Mouse (Mus musculus) hindbrain, postnatal 0 days (tissue): ENCODE results near the gene Itgae. TPM values are rescaled to one million over a fixed set of nuclear protein-coding genes. Genes with fewer than 3 reads are reported as not detected.

Source experiments
- ATAC-seq: fragments of 200-750 bp; cut with Nextera tagmentation; 2 replicates; pipeline ENCODE4 v1.8.0; 2017; ENCODE audit warnings: mild to moderate bottlenecking, moderate TSS enrichment, moderate library complexity
- DNase-seq: peaks from one replicate; pipeline ENCODE4 v3.0.0-alpha.2; 2015; ENCODE audit warnings: low spot score
- H3K27ac ChIP-seq: fragments of 300-500 bp; sonication (generic); 2 replicates; pipeline ENCODE4 v1.5.1; 2014; ENCODE audit warnings: mild to moderate bottlenecking
- H3K27me3 ChIP-seq: fragments of 300-500 bp; sonication (generic); 2 replicates; pipeline ENCODE4 v1.6.1; 2014; ENCODE audit warnings: low read length, mixed read lengths; ENCODE audit not compliant: insufficient read depth
- H3K36me3 ChIP-seq: fragments of 300-500 bp; sonication (generic); 2 replicates; pipeline ENCODE4 v1.6.1; 2014; ENCODE audit warnings: low read length, mixed read lengths; ENCODE audit not compliant: insufficient read depth
- H3K4me1 ChIP-seq: fragments of 300-500 bp; sonication (generic); 2 replicates; pipeline ENCODE4 v1.6.1; 2014; ENCODE audit warnings: antibody characterized with exemption, low read length, mixed read lengths; ENCODE audit not compliant: insufficient read depth
- H3K4me2 ChIP-seq: fragments of 300-500 bp; sonication (generic); 2 replicates; pipeline ENCODE4 v1.6.1; 2014; ENCODE audit warnings: low read depth, mild to moderate bottlenecking, low read length, moderate library complexity, mixed read lengths
- H3K4me3 ChIP-seq: fragments of 300-500 bp; sonication (generic); 2 replicates; pipeline ENCODE4 v1.5.1; 2014; ENCODE audit warnings: low read length
- H3K9ac ChIP-seq: fragments of 300-500 bp; sonication (generic); replicated peaks from 2 replicates; pipeline ENCODE4 v1.6.1; 2014; ENCODE audit warnings: mild to moderate bottlenecking, low read length, moderate library complexity, mixed read lengths
- H3K9me3 ChIP-seq: fragments of 300-500 bp; sonication (generic); 2 replicates; pipeline ENCODE4 v1.6.1; 2016; ENCODE audit warnings: low read length, mixed read lengths
- CTCF ChIP-seq: IDR thresholded peaks from 2 replicates; pipeline ENCODE4 v1.5.1; 2016; ENCODE audit warnings: antibody characterized with exemption, control low read depth, low read depth
- WGBS: fragments of 180-500 bp; shearing (Covaris S2); extraction: QIAGEN DNeasy Blood & Tissue Kit; methylation state at CpG from one replicate; pipeline ENCODE4 v1.1.7; 2014; 5-methylcytosine and 5-hydroxymethylcytosine counted together
- polyA plus RNA-seq: library from polyadenylated mRNA; unstranded; fragments of >200 nt; fragmentation: Nextera tagmentation; extraction: Ambion mirVana; gene quantifications from 2 replicates; pipeline ENCODE4 v1.2.1, GENCODE M21; 2015
- total RNA-seq: library from RNA; depleted of rRNA; stranded (reverse); fragments of >200 nt; gene quantifications from 2 replicates; pipeline ENCODE4 v1.2.3, GENCODE M21; 2014

The Itgae gene
- total and polyA plus RNA-seq, 2 experiments from 2014 or later, result 0.16 to 0.31 TPM

DNA sequence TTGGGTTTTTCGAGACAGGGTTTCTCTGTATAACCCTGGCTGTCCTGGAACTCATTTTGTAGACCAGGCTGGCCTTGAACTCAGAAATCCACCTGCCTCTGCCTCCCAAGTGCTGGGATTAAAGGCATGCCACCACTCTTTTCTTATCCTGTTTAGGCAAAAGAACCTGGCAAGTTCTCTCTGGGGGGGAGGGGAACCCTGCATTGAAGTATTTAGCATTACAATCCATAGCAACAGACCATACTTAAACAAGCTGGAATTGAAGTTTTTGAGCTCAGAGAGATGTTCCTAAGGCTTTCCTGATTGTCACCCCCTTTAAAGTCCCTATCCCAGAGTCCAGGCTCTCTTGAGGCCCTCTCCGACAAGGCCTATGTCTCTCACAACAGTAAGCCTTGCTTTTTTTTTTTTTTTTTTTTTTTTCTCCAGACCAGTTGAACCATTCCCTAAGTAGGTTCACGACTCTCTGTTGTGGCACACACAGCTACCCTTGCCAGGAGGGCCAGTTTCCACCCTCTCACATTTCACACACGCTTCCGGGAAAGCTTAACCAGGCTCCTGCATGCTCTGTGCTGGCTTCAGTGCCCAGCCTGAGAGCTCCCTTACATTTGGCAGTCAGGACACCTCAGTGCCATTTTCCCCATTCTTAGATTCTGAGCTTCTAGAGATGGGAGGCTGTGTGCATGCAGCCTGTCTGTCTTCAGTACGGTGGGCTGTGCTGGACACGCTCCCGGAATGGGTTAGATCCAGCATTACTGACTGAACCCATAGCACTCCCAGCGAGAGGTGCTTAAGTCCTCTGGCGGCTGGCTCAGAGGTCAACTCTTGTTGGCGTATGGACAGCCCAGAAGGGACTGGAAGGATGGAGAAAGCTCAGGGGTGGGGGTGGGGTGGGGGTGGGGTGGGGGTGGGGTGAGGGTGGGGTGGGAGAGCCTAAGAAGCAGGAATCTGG is 55.9 kb downstream of the Itgae start:
- H3K4me2 ChIP-seq, result no peak overlapping the region
- no peak for DNase-seq
- no peak for ATAC-seq
- no peak overlapping the region for H3K9ac ChIP-seq
- H3K4me1 ChIP-seq, result no peaks in the 10 kb centered on the region
- no peak overlapping the region for H3K4me3 ChIP-seq
- H3K36me3 ChIP-seq, result no peaks in the 10 kb centered on the region
- H3K27ac ChIP-seq, result no peak overlapping the region
- H3K9me3 ChIP-seq, result no peaks in the 10 kb centered on the region
- WGBS, result 53% methylated on average over 11 of the region's 11 CpGs
- H3K27me3 ChIP-seq, result no peaks in the 10 kb centered on the region
- TF ChIP-seq CTCF, result no peak

DNA sequence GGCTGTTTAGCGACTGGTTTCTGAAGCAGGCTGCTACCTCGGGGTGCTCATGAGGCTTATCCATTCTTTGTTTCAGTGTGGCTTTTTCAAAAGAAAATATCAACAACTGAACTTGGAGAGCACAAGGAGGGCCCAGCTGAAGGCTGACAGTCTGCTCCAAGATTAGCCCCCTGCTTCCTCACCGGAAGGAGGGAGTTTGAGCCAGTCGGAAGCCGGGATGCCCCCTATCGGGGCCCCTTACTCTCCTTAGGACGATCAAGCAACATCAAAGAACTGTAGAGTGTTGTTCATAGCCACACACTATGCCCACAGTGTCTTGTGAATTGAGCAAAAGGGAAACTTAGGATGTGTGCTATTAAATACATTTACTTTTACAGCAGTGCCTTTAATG is 56.6 kb downstream of the Itgae start:
- Histone ChIP-seq H3K4me3 (no peak overlapping the region), H3K9me3 (no peaks in the 10 kb centered on the region), H3K4me2 (no peak overlapping the region), H3K9ac (no peak overlapping the region), H3K36me3 (no peaks in the 10 kb centered on the region), H3K27me3 (no peaks in the 10 kb centered on the region), H3K27ac (no peak overlapping the region), H3K4me1 (no peaks in the 10 kb centered on the region)
- DNase-seq (no peak), ATAC-seq (no peak)
- WGBS, result 45% methylated on average over 7 of the region's 7 CpGs
- no peak for TF ChIP-seq CTCF

DNA sequence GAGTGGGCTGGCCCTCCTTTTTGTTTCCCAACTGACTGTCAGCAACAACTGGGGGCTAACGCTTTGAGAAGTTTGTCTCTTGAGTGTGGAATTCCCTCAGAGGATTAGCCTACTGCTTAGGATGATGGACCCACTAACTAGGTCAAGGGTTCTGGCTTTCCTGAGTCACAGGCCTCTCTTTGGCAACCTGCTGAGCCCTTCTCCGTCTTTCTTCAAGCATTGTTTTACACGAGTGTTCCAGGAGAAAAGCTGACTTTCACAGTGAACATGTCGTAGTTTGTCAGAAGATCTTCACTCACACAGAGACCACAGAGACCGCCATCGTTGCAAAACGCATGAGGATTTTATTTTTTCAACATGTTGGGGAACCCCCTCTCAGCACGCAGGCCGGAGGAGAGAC is 57.8 kb downstream of the Itgae start:
- Histone ChIP-seq H3K9me3 (no peaks in the 10 kb centered on the region), H3K4me1 (no peaks in the 10 kb centered on the region), H3K4me2 (no peak overlapping the region), H3K4me3 (no peak overlapping the region), H3K27ac (no peak overlapping the region), H3K9ac (no peak overlapping the region), H3K36me3 (no peaks in the 10 kb centered on the region), H3K27me3 (no peaks in the 10 kb centered on the region)
- no peak for DNase-seq
- 67% methylated on average over 9 of the region's 9 CpGs for WGBS
- TF ChIP-seq CTCF, result no peak
- no peak for ATAC-seq

DNA sequence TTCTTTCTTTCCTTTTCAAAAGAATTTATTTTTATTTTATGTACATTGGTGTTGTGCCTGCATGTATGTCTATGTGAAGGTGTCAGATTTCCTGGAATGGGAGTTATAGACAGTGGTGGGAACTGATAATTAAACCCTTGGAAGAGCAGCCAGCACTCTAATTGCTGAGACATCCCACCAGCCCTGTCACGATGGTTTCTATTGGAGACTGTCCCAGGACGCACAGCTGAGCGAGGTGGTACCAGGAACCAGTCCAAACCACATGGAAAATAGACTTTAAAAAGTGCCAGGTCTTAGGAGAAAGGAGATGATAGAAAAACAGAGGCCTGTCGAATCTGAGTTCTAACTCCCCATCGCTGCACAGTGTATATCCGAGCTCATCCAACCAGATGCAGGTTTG is 64.7 kb downstream of the Itgae start:
- Histone ChIP-seq H3K4me2 (no peak overlapping the region), H3K27ac (no peak overlapping the region), H3K9ac (no peak overlapping the region), H3K27me3 (no peaks in the 10 kb centered on the region), H3K9me3 (no peaks in the 10 kb centered on the region), H3K4me3 (no peak overlapping the region), H3K4me1 (no peaks in the 10 kb centered on the region), H3K36me3 (no peaks in the 10 kb centered on the region)
- TF ChIP-seq CTCF, result no peak
- 60% methylated on average over 6 of the region's 6 CpGs for WGBS
- ATAC-seq (no peak), DNase-seq (no peak)

DNA sequence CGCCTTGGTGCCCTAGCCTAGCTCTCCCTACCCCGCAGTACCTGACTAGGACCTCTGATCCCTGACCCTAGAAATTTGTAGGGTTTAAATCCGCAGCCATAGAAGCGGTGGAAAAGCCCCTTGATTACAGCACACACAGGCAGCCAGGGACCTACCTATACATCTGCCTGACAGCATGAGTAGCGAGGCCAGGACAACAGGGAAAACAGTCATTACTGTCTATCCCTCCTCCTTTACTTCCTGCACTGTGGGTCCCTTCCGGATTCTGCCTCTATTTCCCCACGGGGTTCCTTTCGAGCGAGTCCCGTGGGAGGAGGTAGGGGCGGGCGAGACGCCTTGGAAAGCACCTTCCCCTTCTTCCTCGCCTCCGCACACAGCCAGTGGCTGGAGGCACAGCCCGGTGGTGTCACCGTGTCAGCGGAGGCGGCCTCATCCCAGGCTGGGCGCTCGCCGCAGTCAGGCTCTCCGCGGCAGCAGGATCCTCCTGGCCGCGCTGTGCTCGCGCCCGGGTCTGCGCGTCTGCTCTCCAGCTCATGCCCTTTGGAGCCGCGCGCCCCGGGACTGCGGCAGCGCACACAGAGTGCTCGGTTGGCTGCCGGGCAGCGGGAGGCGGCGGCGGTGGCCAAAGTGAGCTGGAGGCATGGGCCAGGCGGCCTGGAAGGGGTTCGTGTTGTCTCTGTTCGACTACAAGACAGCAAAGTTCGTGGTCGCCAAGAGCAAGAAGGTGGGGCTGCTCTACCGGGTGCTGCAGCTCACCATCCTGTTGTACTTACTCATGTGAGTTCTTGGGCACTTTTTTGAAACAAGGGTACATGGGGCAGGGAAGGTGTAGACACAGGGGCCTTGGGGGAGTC is 69.8 kb downstream of the Itgae start, which contains the start of gene P2rx5:
P2rx5 (plus strand) TSS at position 465 of the 854 bp plus-strand sequence.
- peak; percentile 51 for DNase-seq
- no peak for TF ChIP-seq CTCF
- 2% methylated on average over 49 of the region's 49 CpGs for WGBS
- Histone ChIP-seq H3K36me3 (no peaks in the 10 kb centered on the region), H3K4me3 (peak within 1 kb of the TSS; percentile 47), H3K9ac (peak within 1 kb of the TSS; percentile 40), H3K27ac (no peak within 1 kb of the TSS), H3K9me3 (no peaks in the 10 kb centered on the region), H3K27me3 (no peaks in the 10 kb centered on the region), H3K4me2 (peak within 1 kb of the TSS; percentile 88), H3K4me1 (0 out of 2 replicates have a peak, but pooled peaks cover 6% of the 10 kb centered on the region)
- peak; percentile 62; the same call in 1 of the 2 replicates for ATAC-seq

DNA sequence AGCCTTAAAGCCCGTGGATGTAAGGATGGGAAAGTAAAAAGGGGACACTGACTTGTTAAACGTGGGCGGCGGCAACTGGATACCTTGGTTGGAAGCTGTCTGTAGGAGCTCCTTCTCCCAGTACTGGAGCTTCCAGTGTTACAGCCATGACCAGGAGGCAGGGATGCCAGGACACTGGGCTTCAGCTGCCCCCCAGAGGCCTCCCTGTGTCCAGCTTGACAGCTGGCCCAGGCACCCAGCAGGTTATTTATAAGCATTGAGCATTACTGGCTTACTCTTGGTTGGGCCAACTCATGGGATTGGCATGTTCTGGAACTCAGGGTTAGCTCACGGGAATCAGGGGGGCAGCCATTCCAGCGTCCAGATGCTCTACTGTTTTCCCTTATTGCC is 70.4 kb downstream of the Itgae start:
- no peak overlapping the region for H3K9ac ChIP-seq
- 0 out of 2 replicates have a peak, but pooled peaks cover 6% of the 10 kb centered on the region for H3K4me1 ChIP-seq
- no peaks in the 10 kb centered on the region for H3K9me3 ChIP-seq
- 30% methylated on average over 6 of the region's 6 CpGs for whole genome bisulfite sequencing
- no peaks in the 10 kb centered on the region for H3K27me3 ChIP-seq
- DNase-seq (no peak), ATAC-seq (0 out of 2 replicates have a peak, but pooled peaks have one; percentile 12)
- H3K4me3 ChIP-seq, result peak overlapping the region; percentile 47
- peak overlapping the region; percentile 88 for H3K4me2 ChIP-seq
- no peak overlapping the region for H3K27ac ChIP-seq
- no peak for TF ChIP-seq CTCF
- no peaks in the 10 kb centered on the region for H3K36me3 ChIP-seq
